In the genomic region with DNA sequence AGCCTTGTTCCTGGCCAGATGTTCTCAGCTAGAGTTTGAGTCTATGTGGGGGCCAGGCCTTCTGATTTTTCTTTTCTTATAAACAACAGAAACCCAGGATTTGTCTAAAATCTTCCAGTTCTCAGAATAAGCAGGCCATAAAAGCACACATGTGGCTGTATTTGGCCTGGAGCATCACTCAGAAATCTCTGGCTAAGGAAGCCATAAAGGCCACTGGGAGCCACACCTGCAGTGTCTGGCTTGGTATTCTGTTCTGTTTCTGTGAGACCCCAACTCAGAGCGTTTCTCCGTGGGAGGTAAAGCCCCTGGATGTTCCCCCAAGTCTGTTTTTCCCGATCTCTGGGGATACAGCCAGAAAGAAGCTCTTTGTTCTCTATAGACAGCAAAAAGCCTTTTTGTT, we compare ENCODE assay signal across 25 mouse cellular contexts.
DNase-seq lines count a peak whose midpoint lies in the region; ATAC-seq and TF ChIP-seq lines count a peak whose summit lies in the region.
"Had no signal": no experiment of that assay in that cellular context is flagged by ENCODE, and none has a peak within 500 bp of the region (broad histone marks: within the 10 kb centered on the region; RNA-seq: fewer than 3 reads in every experiment).

No protein-coding gene starts in this region.

- no peak for TF ChIP-seq EP300 in stomach, postnatal 0 days (optimal IDR thresholded peaks at IDR 0.05)

- 60% methylated on average over 3 of the region's 3 CpGs for WGBS in embryonic facial prominence, embryonic 13.5 days
- WGBS in embryonic facial prominence, embryonic 10.5 days: 82% methylated on average over 3 of the region's 3 CpGs
- WGBS in stomach, embryonic 16.5 days: 67% methylated on average over 3 of the region's 3 CpGs
- WGBS in stomach, postnatal 0 days: 62% methylated on average over 3 of the region's 3 CpGs
- 63% methylated on average over 3 of the region's 3 CpGs for WGBS in limb, embryonic 13.5 days
- WGBS in limb, embryonic 15.5 days: 61% methylated on average over 3 of the region's 3 CpGs

- H3K9me3 ChIP-seq in embryonic facial prominence, embryonic 13.5 days: no peaks in the 10 kb centered on the region
- H3K9me3 ChIP-seq in embryonic facial prominence, embryonic 10.5 days: peaks cover 4% of the 10 kb centered on the region; the same call in 1 of the 2 replicates
- H3K9me3 ChIP-seq in stomach, embryonic 16.5 days (replicated peaks; ENCODE audit: control insufficient read depth, low read length): no peaks in the 10 kb centered on the region
- no peaks in the 10 kb centered on the region for H3K9me3 ChIP-seq in stomach, postnatal 0 days (ENCODE audit: control insufficient read depth, low read length)
- H3K9me3 ChIP-seq in limb, embryonic 13.5 days: no peaks in the 10 kb centered on the region; the same call in none of the 2 replicates
- H3K9me3 ChIP-seq in limb, embryonic 15.5 days: no peaks in the 10 kb centered on the region
- H3K9me3 ChIP-seq: forebrain, embryonic 13.5 days; forebrain, embryonic 15.5 days; G1E had no signal

- peak overlapping the region; percentile 35; the same call in 1 of the 2 replicates for H3K27ac ChIP-seq in embryonic facial prominence, embryonic 13.5 days
- no peak overlapping the region for H3K27ac ChIP-seq in embryonic facial prominence, embryonic 10.5 days (replicated peaks)
- 0 out of 2 replicates have a peak overlapping the region, but pooled peaks have one; percentile 8 for H3K27ac ChIP-seq in stomach, embryonic 16.5 days (ENCODE audit: low read length)
- H3K27ac ChIP-seq in stomach, postnatal 0 days (replicated peaks): no peak overlapping the region
- peak overlapping the region; percentile 53; the same call in 1 of the 2 replicates for H3K27ac ChIP-seq in limb, embryonic 13.5 days
- H3K27ac ChIP-seq in limb, embryonic 15.5 days: peak overlapping the region; percentile 65
- H3K27ac ChIP-seq: forebrain, embryonic 13.5 days; forebrain, embryonic 15.5 days had no signal

- H3K4me3 ChIP-seq in embryonic facial prominence, embryonic 13.5 days: no peak overlapping the region
- H3K4me3 ChIP-seq in embryonic facial prominence, embryonic 10.5 days: no peak overlapping the region
- no peak overlapping the region for H3K4me3 ChIP-seq in stomach, embryonic 16.5 days (replicated peaks; ENCODE audit: low read length)
- no peak overlapping the region for H3K4me3 ChIP-seq in stomach, postnatal 0 days (ENCODE audit: low read depth, low read length)
- H3K4me3 ChIP-seq in limb, embryonic 13.5 days: no peak overlapping the region
- H3K4me3 ChIP-seq in limb, embryonic 15.5 days: no peak overlapping the region
- H3K4me3 ChIP-seq: forebrain, embryonic 13.5 days; forebrain, embryonic 15.5 days had no signal

- no peak overlapping the region for H3K4me2 ChIP-seq in embryonic facial prominence, embryonic 13.5 days
- no peak overlapping the region for H3K4me2 ChIP-seq in stomach, embryonic 16.5 days (ENCODE audit: low read depth, low read length)
- H3K4me2 ChIP-seq in stomach, postnatal 0 days (replicated peaks; ENCODE audit: low read depth): no peak overlapping the region
- no peak overlapping the region for H3K4me2 ChIP-seq in limb, embryonic 13.5 days (replicated peaks)
- H3K4me2 ChIP-seq in limb, embryonic 15.5 days: no peak overlapping the region
- H3K4me2 ChIP-seq: forebrain, embryonic 13.5 days; forebrain, embryonic 15.5 days had no signal

- no peak for DNase-seq in embryonic facial prominence, embryonic 10.5 days (ENCODE audit: low spot score)
- no peak for DNase-seq in stomach, postnatal 0 days (ENCODE audit: low spot score)
- DNase-seq in cerebellum, postnatal 25 days: no peak
- no peak for DNase-seq in urinary bladder, adult 2 months (ENCODE audit: low spot score)
- DNase-seq: adrenal gland, adult 8-10 months; adrenal gland, postnatal 14 days; adrenal gland, postnatal 36 days; B cell, adult 2 months; cerebellum, adult 11 months; cerebellum, adult 18-20 months; cerebellum, adult 8-10 months; cerebellum, adult 9-11 months; cerebellum, postnatal 14 days; forebrain, postnatal 0 days had no signal

- no peak overlapping the region for H3K9ac ChIP-seq in embryonic facial prominence, embryonic 13.5 days
- no peak overlapping the region for H3K9ac ChIP-seq in stomach, embryonic 16.5 days (ENCODE audit: low read length)
- no peak overlapping the region for H3K9ac ChIP-seq in stomach, postnatal 0 days (ENCODE audit: low read length)
- no peak overlapping the region for H3K9ac ChIP-seq in limb, embryonic 13.5 days
- H3K9ac ChIP-seq in limb, embryonic 15.5 days: no peak overlapping the region
- H3K9ac ChIP-seq: forebrain, embryonic 13.5 days; forebrain, embryonic 15.5 days; forebrain, postnatal 0 days had no signal

- no peak for ATAC-seq in embryonic facial prominence, embryonic 13.5 days (ENCODE audit: insufficient number of reproducible peaks, insufficient read depth, low FRiP score, low TSS enrichment, low read depth)
- ATAC-seq in stomach, embryonic 16.5 days (ENCODE audit: insufficient read depth, low FRiP score): no peak
- no peak for ATAC-seq in stomach, postnatal 0 days (ENCODE audit: low FRiP score, low TSS enrichment)
- ATAC-seq in limb, embryonic 13.5 days (ENCODE audit: low FRiP score, low read depth): peak; percentile 34; the same call in 1 of the 2 replicates
- ATAC-seq in limb, embryonic 15.5 days (ENCODE audit: insufficient number of reproducible peaks, low FRiP score, low TSS enrichment, low read depth): no peak
- ATAC-seq: activated CD4-positive, CD25-positive, alpha-beta regulatory T cell, adult 4 months; CD4-positive, CD25-positive, alpha-beta regulatory T cell, adult 4 months; forebrain, embryonic 13.5 days; forebrain, embryonic 15.5 days; forebrain, postnatal 0 days; Patski had no signal

- TF ChIP-seq CTCF in stomach, postnatal 0 days (IDR thresholded peaks at IDR 0.05; ENCODE audit: low read depth): no peak

- H3K36me3 ChIP-seq in embryonic facial prominence, embryonic 13.5 days: no peaks in the 10 kb centered on the region
- H3K36me3 ChIP-seq in embryonic facial prominence, embryonic 10.5 days (replicated peaks): no peaks in the 10 kb centered on the region
- no peaks in the 10 kb centered on the region for H3K36me3 ChIP-seq in stomach, embryonic 16.5 days (ENCODE audit: control insufficient read depth, insufficient read depth, low read length)
- no peaks in the 10 kb centered on the region for H3K36me3 ChIP-seq in stomach, postnatal 0 days (ENCODE audit: control insufficient read depth, insufficient read depth, low read length)
- H3K36me3 ChIP-seq in limb, embryonic 13.5 days: no peaks in the 10 kb centered on the region
- H3K36me3 ChIP-seq in limb, embryonic 15.5 days: no peaks in the 10 kb centered on the region
- H3K36me3 ChIP-seq: forebrain, embryonic 15.5 days; G1E had no signal

- peaks cover 22% of the 10 kb centered on the region for H3K4me1 ChIP-seq in embryonic facial prominence, embryonic 13.5 days
- H3K4me1 ChIP-seq in embryonic facial prominence, embryonic 10.5 days: peaks cover 13% of the 10 kb centered on the region
- H3K4me1 ChIP-seq in stomach, embryonic 16.5 days (ENCODE audit: control insufficient read depth, insufficient read depth, low read length): peaks cover 4% of the 10 kb centered on the region; the same call in 1 of the 2 replicates
- no peaks in the 10 kb centered on the region for H3K4me1 ChIP-seq in stomach, postnatal 0 days (replicated peaks; ENCODE audit: control insufficient read depth, insufficient read depth)
- H3K4me1 ChIP-seq in limb, embryonic 13.5 days: peaks cover 22% of the 10 kb centered on the region
- peaks cover 7% of the 10 kb centered on the region; the same call in 1 of the 2 replicates for H3K4me1 ChIP-seq in limb, embryonic 15.5 days
- H3K4me1 ChIP-seq: forebrain, embryonic 13.5 days; forebrain, embryonic 15.5 days had no signal

- H3K27me3 ChIP-seq in embryonic facial prominence, embryonic 13.5 days: no peaks in the 10 kb centered on the region
- H3K27me3 ChIP-seq in embryonic facial prominence, embryonic 10.5 days (replicated peaks; ENCODE audit: low read depth, poor library complexity, severe bottlenecking): no peaks in the 10 kb centered on the region
- no peaks in the 10 kb centered on the region for H3K27me3 ChIP-seq in stomach, embryonic 16.5 days (ENCODE audit: control insufficient read depth, insufficient read depth, low read length)
- H3K27me3 ChIP-seq in stomach, postnatal 0 days (ENCODE audit: control insufficient read depth, insufficient read depth, low read length): no peaks in the 10 kb centered on the region
- no peaks in the 10 kb centered on the region for H3K27me3 ChIP-seq in limb, embryonic 13.5 days
- no peaks in the 10 kb centered on the region for H3K27me3 ChIP-seq in limb, embryonic 15.5 days
- H3K27me3 ChIP-seq: CH12.LX; forebrain, embryonic 13.5 days; forebrain, embryonic 15.5 days; Patski had no signal

Comparison
In these comparisons a context has a peak if more than half of its experiments do, and no peak if none do; other contexts are left out.
1. H3K27ac ChIP-seq: peak in embryonic facial prominence, embryonic 13.5 days (single experiment), stomach, embryonic 16.5 days (single experiment), limb, embryonic 13.5 days (single experiment) and limb, embryonic 15.5 days (single experiment); none in embryonic facial prominence, embryonic 10.5 days (single experiment) and stomach, postnatal 0 days (single experiment).